Mouse (Mus musculus) c-Kit-positive CD71-negative TER-119-negative erythroid progenitor cells, embryonic 14.5 days (primary cell): ENCODE results near the gene Supt3.

Experiments
- DNase-seq: peaks from one replicate; pipeline ENCODE4 v3.0.0-alpha.2; 2013; ENCODE audit warnings: low read depth

Gene Supt3

GRCm38 (mm10) chr17:45057780-45058179, 280.8 kb downstream of the Supt3 start:
- DNase-seq = no peak

GRCm38 (mm10) chr17:45058566-45059363, 281.8 kb downstream of the Supt3 start:
- DNase-seq = no peak

- DNase-seq = no peak
These were observed 286.8 kb downstream of the Supt3 start for GRCm38 (mm10) chr17:45063776-45064175.

GRCm38 (mm10) chr17:45065465-45065864, 288.5 kb downstream of the Supt3 start:
- no peak for DNase-seq

DNA sequence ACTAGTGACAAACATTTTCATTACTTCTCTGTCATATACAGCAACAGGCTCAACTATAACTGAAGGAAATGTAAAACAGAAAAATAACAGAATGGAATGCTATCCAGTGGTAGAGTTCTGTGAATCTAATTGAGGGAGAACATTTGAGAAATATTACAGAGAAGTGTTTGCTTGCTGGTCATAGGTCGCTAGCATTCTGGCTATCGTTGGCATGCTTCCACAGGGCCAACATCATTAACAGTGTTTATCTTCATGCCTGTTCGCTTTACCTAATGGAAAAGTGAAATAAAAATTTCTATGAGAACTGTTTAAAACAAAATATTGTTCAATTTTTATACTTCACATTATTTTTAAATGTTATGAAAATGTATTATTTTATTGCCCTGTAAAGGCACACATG, 290.5 kb downstream of the Supt3 start:
- no peak for DNase-seq

- DNase-seq = no peak
These were observed 291.4 kb downstream of the Supt3 start for GRCm38 (mm10) chr17:45068321-45068720.

- no peak for DNase-seq
These were observed 295.8 kb downstream of the Supt3 start for GRCm38 (mm10) chr17:45072495-45073347.

DNA sequence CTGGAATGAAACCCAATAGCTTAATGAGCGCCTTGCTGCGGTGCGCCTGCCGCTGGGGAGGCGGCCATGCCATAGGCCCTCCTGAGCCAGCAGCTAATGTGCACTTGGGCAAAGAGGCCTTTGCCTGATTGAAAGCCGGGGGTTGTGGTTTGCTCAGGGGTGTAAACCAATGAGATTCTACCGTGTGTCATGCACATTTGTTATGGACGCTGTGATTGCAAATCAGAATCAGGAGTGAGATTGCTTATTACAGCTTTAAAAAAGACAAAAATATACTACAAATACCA, 296.3 kb downstream of the Supt3 start:
- no peak for DNase-seq

DNA sequence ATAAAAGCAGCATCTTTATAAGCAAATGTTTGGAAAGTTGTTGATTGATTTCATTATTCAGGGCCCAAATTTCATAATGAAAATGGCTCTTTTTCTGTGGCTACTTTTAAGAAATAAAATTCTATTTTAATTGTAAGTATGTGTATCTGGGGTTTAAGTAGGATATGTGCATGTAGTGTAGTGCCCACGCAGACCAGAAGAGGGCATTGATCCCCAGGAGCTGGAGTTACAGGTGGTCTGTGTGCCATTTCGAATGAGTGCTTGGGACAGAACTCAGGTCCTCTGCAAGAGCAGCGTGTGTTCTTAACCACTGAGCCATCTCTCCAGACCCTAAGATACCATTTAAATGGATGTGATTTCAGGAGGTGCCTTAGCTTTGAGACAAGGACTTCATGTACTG, 296.8 kb downstream of the Supt3 start:
- DNase-seq = no peak

DNA sequence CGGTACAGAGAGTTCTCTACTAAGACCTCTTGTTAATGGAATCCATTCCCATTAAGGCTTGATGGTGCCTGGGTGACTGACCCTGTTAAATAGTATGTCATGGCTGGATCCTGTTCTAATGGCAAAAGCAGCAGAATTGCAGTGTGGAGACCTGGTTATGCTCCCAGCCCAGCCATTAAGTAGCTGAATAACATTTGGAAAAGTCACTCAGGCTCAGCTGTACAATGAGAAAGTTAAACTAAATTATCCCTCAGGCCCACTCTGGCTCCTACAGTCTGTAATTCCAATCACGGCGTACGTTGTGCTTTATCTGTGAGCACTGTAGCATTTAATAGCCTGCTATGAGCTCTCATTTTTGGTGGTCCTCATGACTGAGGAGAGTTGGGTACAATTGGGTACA, 300.0 kb downstream of the Supt3 start:
- no peak for DNase-seq

DNA sequence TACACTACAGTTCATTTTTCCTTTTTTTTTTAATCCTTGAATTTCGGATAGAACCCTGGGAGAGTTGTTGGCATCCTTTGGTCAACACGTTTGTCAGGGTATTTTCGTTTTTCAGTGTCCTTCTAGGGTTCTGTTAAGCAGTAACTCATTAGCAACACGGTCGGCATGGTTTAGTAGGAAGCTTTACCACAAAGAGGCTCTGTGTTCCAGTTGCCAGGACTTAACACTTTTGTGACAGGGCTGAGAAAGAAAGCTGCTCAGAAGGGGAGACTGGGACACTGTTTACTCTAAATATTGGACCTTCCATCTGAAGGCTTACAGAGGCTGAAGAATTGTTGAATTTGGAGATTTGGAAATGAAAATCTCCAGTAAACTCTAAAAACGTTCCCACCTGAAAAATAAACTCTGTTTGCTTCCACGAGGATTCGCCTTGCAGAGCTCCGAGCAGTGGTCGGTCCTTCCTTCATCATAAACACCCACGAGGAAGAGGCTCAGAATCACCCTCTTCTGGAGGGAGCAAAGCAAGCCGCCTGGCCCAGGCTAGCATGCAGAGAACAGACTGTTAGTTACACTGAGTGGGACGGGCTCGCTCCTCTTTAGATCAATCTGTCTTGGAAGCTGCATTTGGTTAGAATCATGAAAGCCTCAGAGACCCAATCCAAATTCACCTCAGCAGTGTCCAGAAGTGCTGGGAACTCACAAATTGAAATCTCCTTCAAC, 301.1 kb downstream of the Supt3 start:
- DNase-seq = no peak

GRCm38 (mm10) chr17:45081521-45081920, 304.6 kb downstream of the Supt3 start:
- DNase-seq = no peak

DNA sequence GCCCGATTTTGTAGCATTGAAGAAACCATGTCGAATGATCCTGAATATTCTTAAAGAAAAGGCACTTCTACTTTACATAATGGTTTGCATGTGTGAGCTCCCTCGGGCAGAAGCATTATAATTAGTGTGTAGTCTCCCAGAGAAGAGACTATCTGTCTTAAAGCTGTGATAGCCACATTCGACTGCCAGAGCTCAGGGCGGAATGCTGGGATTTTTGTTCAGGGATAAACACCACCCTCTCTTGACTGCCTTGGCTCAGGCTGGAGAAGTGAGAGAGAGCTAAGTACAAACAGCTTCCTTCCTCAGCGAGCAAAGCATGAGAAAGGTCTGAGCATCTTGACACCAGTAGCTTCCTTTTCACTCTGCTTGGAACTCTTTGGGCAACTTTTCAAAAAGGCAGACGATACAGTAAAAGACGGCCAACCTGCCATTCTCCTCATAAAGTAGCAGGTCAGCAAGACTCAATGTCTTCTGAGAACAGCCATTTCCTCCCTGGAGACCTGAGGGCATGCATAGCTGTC, 305.1 kb downstream of the Supt3 start:
- DNase-seq = no peak

DNA sequence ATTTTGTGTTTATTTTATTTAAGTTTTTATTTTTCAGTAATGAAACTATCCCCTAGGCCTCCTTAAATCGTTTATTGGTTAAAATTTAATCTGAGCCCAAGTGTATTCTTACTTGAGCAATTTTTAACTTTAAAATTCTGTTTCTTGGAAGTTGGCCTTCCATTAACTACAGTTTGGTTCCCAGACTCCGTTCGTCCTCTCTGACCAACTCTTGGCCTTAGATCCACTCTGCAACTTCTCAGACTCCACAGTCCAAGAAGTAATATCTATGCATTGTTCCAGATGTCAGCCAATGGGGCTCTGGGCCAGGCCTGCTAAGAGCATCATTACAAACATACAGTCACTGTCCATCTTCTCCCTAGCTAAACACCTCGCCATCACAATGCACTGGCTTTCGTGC, 309.4 kb downstream of the Supt3 start:
- no peak for DNase-seq

- DNase-seq = no peak
These were observed 310.1 kb downstream of the Supt3 start for GRCm38 (mm10) chr17:45087022-45087421.

- no peak for DNase-seq
These were observed 324.1 kb downstream of the Supt3 start for GRCm38 (mm10) chr17:45101064-45101463.

- DNase-seq = no peak
These were observed 338.4 kb downstream of the Supt3 start for GRCm38 (mm10) chr17:45115386-45115785.

DNA sequence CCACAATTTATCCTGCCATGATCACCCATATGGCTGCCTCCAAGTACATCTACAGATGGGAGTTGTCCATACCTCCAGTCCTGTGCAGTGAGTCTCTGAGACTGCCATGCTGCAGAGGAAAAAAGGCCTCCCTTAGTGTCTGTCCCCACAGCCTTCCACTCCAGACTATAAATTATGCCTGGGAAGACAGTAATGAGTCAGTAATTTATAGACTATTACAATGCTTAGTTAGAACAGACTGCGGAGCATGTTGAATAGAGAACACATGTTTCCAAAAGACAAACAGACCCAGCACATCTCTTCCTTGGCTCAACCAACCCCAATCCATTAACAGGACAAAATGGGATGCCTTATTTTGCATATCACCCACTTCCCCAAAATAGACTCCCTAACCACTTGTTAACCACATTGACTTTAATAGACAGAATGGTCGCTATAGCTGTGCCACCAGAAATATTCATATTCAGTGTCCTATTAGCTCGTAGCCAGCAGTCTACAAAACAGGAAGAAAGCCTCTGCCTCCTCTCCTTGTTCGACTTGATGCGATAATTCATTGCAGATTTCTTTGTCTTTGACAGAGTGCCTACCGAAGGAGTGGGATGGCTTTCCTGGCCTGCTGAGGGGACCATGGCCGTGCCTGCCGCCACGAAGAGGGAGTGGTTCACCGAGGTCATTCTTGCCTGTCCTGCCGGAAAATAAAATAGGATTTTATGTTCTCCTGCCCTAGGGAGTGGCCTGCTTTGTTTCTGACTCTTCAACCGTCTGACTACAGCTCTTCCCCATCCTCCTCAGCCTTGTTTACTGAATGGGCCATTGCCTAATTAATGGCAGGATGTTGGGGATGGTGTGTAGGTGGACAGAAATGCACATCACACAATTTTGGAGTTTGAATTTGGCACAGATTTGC, 341.9 kb downstream of the Supt3 start:
- no peak for DNase-seq

GRCm38 (mm10) chr17:45119609-45120201, 342.8 kb downstream of the Supt3 start:
- no peak for DNase-seq

DNA sequence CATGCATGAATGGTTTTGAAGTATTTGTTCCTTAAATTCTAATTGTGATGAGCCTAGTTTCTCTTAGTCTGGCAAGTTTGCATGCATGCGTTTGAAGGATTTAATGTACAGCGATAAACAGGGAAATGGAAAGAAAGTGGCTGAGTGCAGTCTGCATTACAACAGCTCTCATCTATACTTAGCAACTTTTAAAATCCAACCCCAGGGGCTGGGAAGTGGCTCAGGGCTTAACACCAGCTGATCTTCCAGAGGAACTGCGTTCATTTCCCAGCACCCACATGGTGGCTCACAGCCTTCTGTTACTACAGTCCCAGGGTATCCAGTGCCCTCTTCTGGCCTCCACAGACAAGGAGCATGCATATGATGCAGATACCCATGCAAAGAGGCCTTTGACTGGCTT, 346.9 kb downstream of the Supt3 start:
- no peak for DNase-seq

GRCm38 (mm10) chr17:45128611-45129010, 351.7 kb downstream of the Supt3 start:
- DNase-seq = no peak
